Mouse (Mus musculus) regulatory T cell (primary cell): ENCODE results near the gene Rmdn3.

Source experiments
- in situ Hi-C: fragments of 300-600 bp; cut with MboI, MseI; formaldehyde crosslinking; loops from one replicate; pipeline ENCODE4 v1.15.1; 2025; ENCODE audit warnings: high pct_unique_total_duplicates

Gene Rmdn3

GRCm38 (mm10) chr2:119101552-119101951, 55.3 kb downstream of the Rmdn3 start:
- in situ Hi-C loops, result no loop called here
